Mouse (Mus musculus) olfactory bulb, adult 2 months (tissue): ENCODE results near the gene Tenm2. TPM values are rescaled to one million over a fixed set of nuclear protein-coding genes. Genes with fewer than 3 reads are reported as not detected.

Experiments used
- H3K27ac ChIP-seq: fragments of 200-500 bp; 2 replicates; pipeline ENCODE4 v1.5.1; 2012; ENCODE audit warnings: low read depth, low read length; ENCODE audit not compliant: insufficient read depth
- H3K4me1 ChIP-seq: fragments of 200-500 bp; 2 replicates; pipeline ENCODE4 v1.6.1; 2012; ENCODE audit warnings: low read length; ENCODE audit not compliant: control insufficient read depth, insufficient read depth
- H3K4me3 ChIP-seq: fragments of 200-500 bp; 2 replicates; pipeline ENCODE4 v1.5.1; 2012; ENCODE audit warnings: mild to moderate bottlenecking, low read depth, low read length, moderate library complexity; ENCODE audit not compliant: insufficient read depth
- CTCF ChIP-seq: fragments of 200-500 bp; IDR thresholded peaks from 2 replicates; pipeline ENCODE4 v1.5.1; 2012; ENCODE audit warnings: low read depth, mild to moderate bottlenecking, low read length, moderate library complexity; ENCODE audit not compliant: insufficient read depth
- POLR2A ChIP-seq: fragments of 200-500 bp; IDR thresholded peaks from 2 replicates; pipeline ENCODE4 v1.6.1; 2012; ENCODE audit warnings: mild to moderate bottlenecking, low read depth, low read length, moderate library complexity; ENCODE audit not compliant: insufficient read depth
- WGBS: fragments of 180-500 bp; shearing (Covaris S2); methylation state at CpG from one replicate; pipeline ENCODE4 v1.1.7; 2018; 5-methylcytosine and 5-hydroxymethylcytosine counted together
- polyA plus RNA-seq: library from polyadenylated mRNA; stranded (reverse); fragments of >200 nt; gene quantifications from 2 replicates; pipeline ENCODE4 v1.2.4, GENCODE M21; 2012; ENCODE audit warnings: low replicate concordance; ENCODE audit not compliant: missing spikeins, insufficient read depth, insufficient read length

Tenm2 gene
- polyA plus RNA-seq, 1 experiment, result not detected

DNA sequence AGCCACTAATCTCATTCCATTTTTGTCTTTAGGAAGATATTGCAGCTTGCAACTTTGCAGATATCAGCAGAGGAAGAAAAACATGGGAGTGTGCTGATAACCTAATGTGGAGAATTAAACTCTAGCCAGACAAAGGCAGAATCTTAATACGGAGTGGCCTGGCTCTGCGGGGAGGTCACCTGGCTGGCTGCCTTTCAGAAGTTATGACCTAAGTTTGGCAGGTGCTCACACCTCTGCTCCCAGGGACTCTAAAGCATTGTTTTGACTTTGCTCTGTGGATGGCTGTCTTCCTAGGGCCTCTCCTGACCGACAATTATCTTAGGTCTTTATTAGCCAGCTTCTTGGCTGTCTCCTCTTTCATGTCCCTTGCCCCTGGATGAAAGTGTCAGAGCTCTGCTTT lies 1197.4 kb downstream of the Tenm2 start:
- WGBS, result 86% methylated on average over 3 of the region's 3 CpGs
- no peak overlapping the region for H3K4me3 ChIP-seq
- H3K27ac ChIP-seq, result no peak overlapping the region
- no peaks in the 10 kb centered on the region for H3K4me1 ChIP-seq
- TF ChIP-seq CTCF, result no peak

DNA sequence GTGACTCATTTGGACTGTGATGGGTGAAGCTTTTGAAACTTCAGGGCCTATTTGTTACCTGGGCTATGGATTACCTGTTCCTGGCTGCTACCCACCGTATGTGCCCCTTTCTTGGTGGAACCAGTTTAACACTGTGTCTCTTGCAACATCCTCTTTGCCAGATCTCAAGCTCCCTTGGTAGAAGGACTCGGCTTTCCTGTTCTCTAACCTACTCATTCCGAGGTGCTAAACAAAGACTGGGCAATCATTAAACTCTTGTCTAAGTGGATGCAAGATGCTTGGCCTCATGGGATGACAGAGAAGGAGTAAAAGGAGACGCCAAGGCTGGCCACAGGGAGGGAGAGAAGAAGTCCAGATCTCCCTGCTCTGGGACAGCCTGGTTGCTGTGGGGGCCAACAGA lies 1198.5 kb downstream of the Tenm2 start:
- H3K4me1 ChIP-seq, result no peaks in the 10 kb centered on the region
- 93% methylated on average over 4 of the region's 4 CpGs for WGBS
- TF ChIP-seq CTCF, result no peak
- H3K27ac ChIP-seq, result no peak overlapping the region
- no peak overlapping the region for H3K4me3 ChIP-seq

DNA sequence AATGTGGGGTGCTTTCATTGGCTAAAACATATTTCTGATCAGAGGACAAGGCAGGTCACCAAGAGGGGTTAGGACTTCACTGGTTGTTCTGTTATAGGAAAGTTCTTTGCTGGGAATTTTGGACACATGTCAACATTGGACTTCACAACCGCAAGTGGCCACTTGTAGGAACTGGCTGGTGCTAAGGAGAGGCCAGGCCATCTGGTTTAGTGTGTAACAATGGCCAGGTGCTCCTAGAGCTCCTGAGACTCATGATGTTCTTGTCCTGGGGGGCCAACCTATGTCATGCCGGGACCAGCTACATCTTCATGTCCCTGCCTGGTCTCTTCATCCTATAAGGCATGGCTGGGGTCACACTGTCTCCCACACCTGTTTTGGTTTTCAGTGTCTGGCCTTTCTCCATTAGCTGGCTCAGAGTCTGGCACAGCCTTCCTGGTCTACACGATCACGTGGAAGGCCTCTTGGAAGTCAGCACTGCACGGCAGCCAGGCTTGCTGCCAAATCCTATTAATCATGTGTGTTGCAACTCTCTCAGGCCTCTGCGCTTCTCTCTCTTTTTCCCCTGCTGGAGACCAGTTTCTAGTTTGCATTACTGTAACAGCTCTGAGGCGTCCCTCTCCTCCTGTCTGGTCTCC lies 1199.6 kb downstream of the Tenm2 start:
- WGBS, result 46% methylated on average over 7 of the region's 7 CpGs

DNA sequence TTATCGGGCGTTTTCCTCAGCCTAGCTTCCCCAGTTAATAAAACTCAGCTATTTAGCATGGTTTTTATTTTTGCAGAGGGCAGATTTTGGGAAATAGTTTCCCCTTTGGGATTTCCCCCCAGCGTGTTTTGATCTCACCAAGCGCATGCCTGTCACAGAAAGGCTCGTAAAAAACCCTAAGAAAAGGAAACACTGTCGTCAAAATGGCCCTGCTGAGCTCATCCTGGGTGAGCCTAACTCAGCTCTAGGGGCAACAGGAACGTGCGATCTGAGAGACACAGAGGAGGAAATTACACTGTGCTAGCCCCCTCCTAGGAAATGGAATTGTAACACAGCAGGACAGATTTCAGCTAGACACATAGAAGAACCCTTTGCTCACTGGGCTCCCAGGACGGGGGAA lies 1204.0 kb downstream of the Tenm2 start:
- H3K4me1 ChIP-seq, result peaks cover 3% of the 10 kb centered on the region; the same call in 1 of the 2 replicates
- TF ChIP-seq CTCF (no peak), POLR2A (no peak)
- no peak overlapping the region for H3K4me3 ChIP-seq
- 36% methylated on average over 9 of the region's 9 CpGs for WGBS
- H3K27ac ChIP-seq, result no peak overlapping the region

More for the DNA sequence above, 1199.6 kb downstream of the Tenm2 start:
- TF ChIP-seq CTCF (no peak), POLR2A (no peak)
- Histone ChIP-seq H3K4me1 (no peaks in the 10 kb centered on the region), H3K4me3 (no peak overlapping the region), H3K27ac (no peak overlapping the region)

DNA sequence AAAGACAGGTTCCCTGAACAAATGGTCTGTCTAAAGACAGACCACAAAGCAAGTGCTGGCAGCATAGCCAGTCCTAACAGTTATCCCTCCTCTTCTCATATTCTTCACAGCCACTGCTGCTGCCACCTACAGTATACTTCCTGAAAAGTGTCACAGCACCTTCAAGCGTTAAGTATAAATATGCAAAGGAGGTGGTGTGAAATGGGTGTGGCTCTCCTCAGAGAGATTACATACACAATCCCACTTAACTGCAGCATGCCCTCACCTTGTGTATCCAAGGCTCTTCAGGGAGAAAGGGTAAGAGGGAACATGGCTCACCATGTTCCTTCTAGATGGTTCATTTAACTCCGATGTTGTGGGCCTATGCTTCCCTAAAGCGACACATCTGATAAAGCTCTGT lies 1215.8 kb downstream of the Tenm2 start:
- TF ChIP-seq CTCF (no peak), POLR2A (no peak)
- H3K27ac ChIP-seq, result no peak overlapping the region
- H3K4me3 ChIP-seq, result no peak overlapping the region
- WGBS, result 79% methylated on average over 3 of the region's 3 CpGs
- H3K4me1 ChIP-seq, result no peaks in the 10 kb centered on the region

DNA sequence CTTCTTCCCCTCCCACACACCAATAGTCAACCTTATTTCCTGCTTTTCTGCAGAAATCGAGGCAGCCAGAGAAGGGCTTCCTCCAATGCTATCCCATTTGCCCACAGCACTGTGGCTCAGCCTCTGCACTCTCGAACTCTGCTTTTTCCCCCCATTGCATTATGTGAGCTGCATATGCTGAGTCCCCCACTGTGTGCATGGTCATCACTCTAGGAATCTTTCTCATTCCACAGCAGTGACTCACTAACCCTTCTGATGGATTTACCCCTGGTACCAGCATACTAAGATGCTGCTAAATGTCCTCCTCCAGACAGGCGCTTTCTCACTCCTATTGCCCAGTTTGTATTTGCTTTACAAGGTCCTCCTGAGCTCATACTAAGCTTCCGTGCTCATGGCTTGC lies 1222.6 kb downstream of the Tenm2 start:
- Histone ChIP-seq H3K4me3 (no peak overlapping the region), H3K4me1 (no peaks in the 10 kb centered on the region), H3K27ac (no peak overlapping the region)
- WGBS, result 86% methylated on average over 4 of the region's 4 CpGs
- TF ChIP-seq POLR2A, result no peak
- no peak for TF ChIP-seq CTCF

DNA sequence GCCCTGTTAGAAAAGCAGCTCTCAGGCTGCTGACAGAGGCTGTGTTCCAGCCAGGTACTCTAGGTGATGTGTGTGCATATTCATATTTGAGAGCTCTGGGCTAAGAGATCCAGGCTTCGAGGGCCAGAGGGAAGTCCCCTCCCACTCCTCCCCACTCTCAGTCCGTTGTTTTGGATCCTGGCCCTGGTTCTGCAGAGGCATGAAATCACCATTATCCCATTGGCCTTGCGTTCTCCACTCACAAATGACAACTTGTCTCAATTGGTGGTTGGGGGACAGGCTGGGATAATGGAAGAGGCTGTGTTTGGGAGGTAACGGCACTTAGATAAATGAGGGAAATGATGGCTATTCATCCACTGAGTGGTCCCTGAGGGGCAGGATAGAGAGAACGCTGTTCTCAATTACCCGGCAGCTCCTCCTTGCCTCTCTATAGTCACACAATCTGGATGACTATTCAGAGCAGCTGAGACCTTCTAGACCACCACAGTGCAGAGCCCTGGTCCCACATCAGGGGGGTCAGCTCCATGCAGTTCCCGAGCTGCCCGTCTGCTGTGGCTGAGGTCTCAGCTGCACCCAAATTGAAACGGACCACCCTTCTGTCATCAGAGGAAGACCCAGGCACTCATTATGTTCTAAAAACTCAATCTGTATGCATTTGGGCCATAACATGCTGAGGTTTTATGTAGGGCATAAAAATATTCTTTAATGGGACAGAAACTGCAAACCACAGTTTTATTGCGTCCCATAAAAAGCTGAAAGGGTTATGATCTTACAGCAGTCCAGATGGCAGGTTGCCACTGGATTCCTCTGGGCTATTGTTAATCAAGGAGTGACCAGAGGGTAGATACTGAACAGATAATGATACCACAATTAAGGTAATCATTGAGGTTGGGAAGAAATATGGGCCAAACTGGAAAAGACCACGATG lies 1226.2 kb downstream of the Tenm2 start:
- TF ChIP-seq CTCF, result no peak
- Histone ChIP-seq H3K27ac (no peak overlapping the region), H3K4me1 (no peaks in the 10 kb centered on the region), H3K4me3 (no peak overlapping the region)
- 64% methylated on average over 11 of the region's 11 CpGs for WGBS

DNA sequence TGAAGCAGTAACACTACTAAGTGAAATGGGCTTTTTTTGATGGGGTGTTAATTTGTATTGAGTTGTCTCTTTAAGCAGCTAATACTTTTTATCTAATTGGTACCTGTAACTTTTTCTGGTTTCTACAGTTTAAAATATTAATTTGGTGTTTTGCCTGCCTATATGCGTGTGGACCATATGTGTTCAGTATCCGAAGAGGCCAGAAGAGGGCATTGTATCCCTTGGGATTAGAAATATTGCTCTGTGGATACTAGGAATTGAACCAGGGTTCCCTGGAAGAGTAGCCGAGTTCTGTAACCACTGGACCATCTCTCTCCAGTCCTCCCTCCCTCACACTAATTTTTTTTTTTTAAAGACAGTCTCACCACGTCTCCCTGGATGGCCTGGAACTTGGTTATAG lies 1232.9 kb downstream of the Tenm2 start:
- Histone ChIP-seq H3K4me3 (no peak overlapping the region), H3K27ac (no peak overlapping the region), H3K4me1 (peaks cover 13% of the 10 kb centered on the region)
- 63% methylated on average over 4 of the region's 4 CpGs for WGBS
- TF ChIP-seq CTCF, result no peak
- TF ChIP-seq POLR2A, result no peak

DNA sequence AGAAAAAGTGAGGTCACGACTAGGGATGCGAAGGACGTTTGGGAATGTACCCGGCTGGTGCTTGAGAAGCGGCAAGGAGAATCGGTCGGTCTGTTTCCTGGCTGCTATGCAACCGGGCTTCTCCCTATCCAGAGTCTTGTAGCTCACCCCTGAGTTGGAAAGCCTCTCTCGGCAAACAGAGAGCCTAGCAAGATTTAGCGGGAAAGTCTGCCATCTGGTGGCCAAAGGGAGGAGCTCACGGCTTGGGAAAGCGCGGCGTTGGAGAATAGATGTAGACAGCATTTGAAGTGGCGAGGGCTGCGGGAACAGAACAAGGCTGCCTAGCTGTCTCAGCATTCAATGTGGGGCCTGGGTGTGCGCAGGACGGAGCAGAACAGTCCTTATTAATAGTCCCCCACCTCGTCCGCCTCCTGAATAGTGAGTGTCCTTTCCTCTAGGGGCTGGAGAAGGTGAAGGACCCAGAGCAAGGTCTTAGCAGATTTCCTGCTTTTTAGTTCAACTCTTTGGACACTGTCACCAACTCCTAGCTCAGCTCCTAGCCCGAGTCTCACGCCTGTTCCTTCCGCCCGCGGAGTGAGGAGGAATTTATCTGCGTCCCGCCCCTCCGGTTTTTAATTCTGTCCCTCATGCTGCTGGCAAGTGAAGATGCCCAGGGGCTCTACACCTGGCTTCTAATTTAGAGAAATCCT lies 1234.3 kb downstream of the Tenm2 start:
- peak; percentile 84 for TF ChIP-seq CTCF
- no peak for TF ChIP-seq POLR2A
- no peak overlapping the region for H3K27ac ChIP-seq
- WGBS, result 6% methylated on average over 28 of the region's 28 CpGs
- 0 out of 2 replicates have a peak overlapping the region, but pooled peaks have one; percentile 21 for H3K4me3 ChIP-seq
- peaks cover 13% of the 10 kb centered on the region for H3K4me1 ChIP-seq
